Mouse (Mus musculus) megakaryocyte, embryonic 14.5 days (primary cell): Measurements from ENCODE around the gene Pccb.

Source experiments
- FLI1 ChIP-seq: IDR thresholded peaks from 2 replicates; pipeline ENCODE4 v1.6.1; 2012; ENCODE audit warnings: low read length, inconsistent platforms, mixed read lengths
- GATA1 ChIP-seq: IDR thresholded peaks from 3 replicates; pipeline ENCODE4 v1.6.1; 2012; ENCODE audit warnings: mixed read lengths, low read length, inconsistent platforms, borderline replicate concordance

DNA sequence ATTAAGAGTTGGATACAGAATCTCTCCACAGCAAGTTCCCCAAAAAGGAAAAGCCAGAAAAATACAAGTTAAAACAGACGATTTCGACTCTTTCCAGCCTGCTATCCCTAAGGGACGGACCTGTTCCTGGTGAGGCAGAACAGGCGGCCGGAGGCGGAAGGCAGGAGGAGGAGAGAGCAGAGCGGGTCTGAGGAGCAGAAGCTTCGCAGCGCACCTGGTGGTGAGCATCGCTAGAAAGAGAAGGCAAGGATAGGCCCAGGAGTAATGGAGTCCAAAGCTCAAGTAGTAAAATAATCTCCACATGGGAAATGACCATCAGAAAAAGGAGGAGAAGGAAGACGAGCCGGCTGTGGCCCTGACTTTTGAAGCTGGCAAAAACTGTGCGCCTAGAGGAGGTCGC is 18.6 kb upstream of the Pccb start:
- TF ChIP-seq GATA1 (no peak), FLI1 (no peak)
